Mouse (Mus musculus) kidney, embryonic 14.5 days (tissue): ENCODE results near the gene Ewsr1. TPM values are rescaled to one million over a fixed set of nuclear protein-coding genes. Genes with fewer than 3 reads are reported as not detected.

Experiments
- ATAC-seq: fragments of 200-750 bp; cut with Nextera tagmentation; 2 replicates; pipeline ENCODE4 v1.8.0; 2017; ENCODE audit warnings: moderate number of reproducible peaks, mild to moderate bottlenecking, moderate TSS enrichment, moderate library complexity; ENCODE audit not compliant: low FRiP score, low TSS enrichment
- H3K27ac ChIP-seq: fragments of 300-500 bp; sonication (generic); 2 replicates; pipeline ENCODE4 v1.5.1; 2014; ENCODE audit warnings: low read depth, mild to moderate bottlenecking, low read length, moderate library complexity, mixed read lengths
- H3K27me3 ChIP-seq: fragments of 300-500 bp; sonication (generic); 2 replicates; pipeline ENCODE4 v1.6.1; 2014; ENCODE audit warnings: mild to moderate bottlenecking, low read length; ENCODE audit not compliant: control insufficient read depth, insufficient read depth
- H3K36me3 ChIP-seq: fragments of 300-500 bp; sonication (generic); 2 replicates; pipeline ENCODE4 v1.6.1; 2014; ENCODE audit warnings: low read length, mixed read lengths; ENCODE audit not compliant: control insufficient read depth, insufficient read depth
- H3K4me1 ChIP-seq: fragments of 300-500 bp; sonication (generic); 2 replicates; pipeline ENCODE4 v1.6.1; 2014; ENCODE audit warnings: low read length, mixed read lengths; ENCODE audit not compliant: control insufficient read depth, insufficient read depth
- H3K4me2 ChIP-seq: fragments of 300-500 bp; sonication (generic); replicated peaks from 2 replicates; pipeline ENCODE4 v1.6.1; 2014; ENCODE audit warnings: low read depth, mild to moderate bottlenecking, low read length
- H3K4me3 ChIP-seq: fragments of 300-500 bp; sonication (generic); 2 replicates; pipeline ENCODE4 v1.5.1; 2014; ENCODE audit warnings: mild to moderate bottlenecking, low read length
- H3K9ac ChIP-seq: fragments of 300-500 bp; sonication (generic); 2 replicates; pipeline ENCODE4 v1.6.1; 2014; ENCODE audit warnings: low read depth, mild to moderate bottlenecking, low read length, moderate library complexity
- H3K9me3 ChIP-seq: fragments of 300-500 bp; sonication (generic); 2 replicates; pipeline ENCODE4 v1.6.1; 2016; ENCODE audit warnings: low read length; ENCODE audit not compliant: control insufficient read depth
- WGBS: fragments of 180-500 bp; shearing (Covaris S2); extraction: QIAGEN DNeasy Blood & Tissue Kit; methylation state at CpG from one replicate; pipeline ENCODE4 v1.1.7; 2014; 5-methylcytosine and 5-hydroxymethylcytosine counted together
- polyA plus RNA-seq: library from polyadenylated mRNA; unstranded; fragments of >200 nt; fragmentation: Nextera tagmentation; extraction: Ambion mirVana; gene quantifications from 2 replicates; pipeline ENCODE4 v1.2.1, GENCODE M21; 2014

Gene Ewsr1
- polyA plus RNA-seq, 1 experiment from 2014 or later, result 506 TPM

GRCm38 (mm10) chr11:5062326-5062725 lies 36.7 kb downstream of the Ewsr1 start:
- Histone ChIP-seq H3K27ac (no peak overlapping the region), H3K9me3 (no peaks in the 10 kb centered on the region), H3K27me3 (peaks cover 57% of the 10 kb centered on the region), H3K36me3 (no peaks in the 10 kb centered on the region; the same call in 1 of the 2 replicates), H3K9ac (peak overlapping the region; percentile 8; the same call in 1 of the 2 replicates), H3K4me2 (peak overlapping the region; percentile 70), H3K4me3 (peak overlapping the region; percentile 23), H3K4me1 (peaks cover 43% of the 10 kb centered on the region)
- ATAC-seq, result no peak
- WGBS, result 20% methylated on average over 13 of the region's 13 CpGs

DNA sequence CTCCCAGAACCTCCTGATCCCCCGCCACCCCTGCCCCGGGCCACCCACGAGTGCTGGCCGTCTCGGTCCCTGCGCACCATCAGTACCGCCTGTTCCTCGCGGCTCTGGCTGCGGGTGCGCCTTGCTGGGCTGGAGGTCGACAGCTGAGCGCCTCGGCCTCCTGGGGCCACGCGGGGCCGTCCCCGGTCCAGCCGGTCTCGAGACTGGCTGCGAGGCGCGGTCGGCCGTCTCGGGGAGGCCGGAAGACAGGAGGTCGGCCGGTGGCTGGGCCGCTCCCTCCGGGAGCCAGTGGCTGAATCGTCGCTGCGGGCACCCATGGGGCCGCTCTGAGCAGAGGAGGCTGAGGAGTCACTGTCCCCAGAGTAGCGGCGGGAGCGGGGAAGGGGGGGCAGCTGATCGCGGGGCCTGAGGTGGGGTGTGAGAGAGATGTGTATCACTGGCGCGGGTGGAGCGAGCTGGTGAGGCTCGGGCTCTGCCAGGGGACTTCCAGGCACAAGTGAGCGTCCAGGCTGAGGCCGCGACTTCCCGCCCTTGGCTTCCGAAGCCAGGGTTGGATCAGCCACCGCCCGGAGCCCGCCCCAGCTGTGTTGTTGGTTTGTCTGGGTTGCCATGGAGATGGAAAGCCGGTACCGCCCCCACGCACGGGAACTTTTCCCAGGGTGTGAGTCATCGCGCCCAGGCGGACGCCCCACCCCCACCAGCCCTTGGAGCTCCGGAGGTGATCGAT lies 37.5 kb downstream of the Ewsr1 start:
- H3K9ac ChIP-seq, result peak overlapping the region; percentile 44
- no peak overlapping the region for H3K27ac ChIP-seq
- peak; percentile 25; the same call in 1 of the 2 replicates for ATAC-seq
- peak overlapping the region; percentile 23 for H3K4me3 ChIP-seq
- H3K4me1 ChIP-seq, result peaks cover 50% of the 10 kb centered on the region
- peak overlapping the region; percentile 70 for H3K4me2 ChIP-seq
- WGBS, result 1% methylated on average over 62 of the region's 62 CpGs
- peaks cover 64% of the 10 kb centered on the region for H3K27me3 ChIP-seq
- no peaks in the 10 kb centered on the region; the same call in 1 of the 2 replicates for H3K36me3 ChIP-seq
- no peaks in the 10 kb centered on the region for H3K9me3 ChIP-seq

GRCm38 (mm10) chr11:5060756-5061412 lies 38.2 kb downstream of the Ewsr1 start:
- Histone ChIP-seq H3K4me3 (peak overlapping the region; percentile 23), H3K36me3 (no peaks in the 10 kb centered on the region; the same call in 1 of the 2 replicates), H3K27me3 (peaks cover 64% of the 10 kb centered on the region), H3K9me3 (no peaks in the 10 kb centered on the region), H3K4me2 (peak overlapping the region; percentile 70), H3K27ac (no peak overlapping the region), H3K9ac (peak overlapping the region; percentile 44; the same call in 1 of the 2 replicates), H3K4me1 (peaks cover 56% of the 10 kb centered on the region)
- no peak for ATAC-seq
- WGBS, result 53% methylated on average over 28 of the region's 28 CpGs

DNA sequence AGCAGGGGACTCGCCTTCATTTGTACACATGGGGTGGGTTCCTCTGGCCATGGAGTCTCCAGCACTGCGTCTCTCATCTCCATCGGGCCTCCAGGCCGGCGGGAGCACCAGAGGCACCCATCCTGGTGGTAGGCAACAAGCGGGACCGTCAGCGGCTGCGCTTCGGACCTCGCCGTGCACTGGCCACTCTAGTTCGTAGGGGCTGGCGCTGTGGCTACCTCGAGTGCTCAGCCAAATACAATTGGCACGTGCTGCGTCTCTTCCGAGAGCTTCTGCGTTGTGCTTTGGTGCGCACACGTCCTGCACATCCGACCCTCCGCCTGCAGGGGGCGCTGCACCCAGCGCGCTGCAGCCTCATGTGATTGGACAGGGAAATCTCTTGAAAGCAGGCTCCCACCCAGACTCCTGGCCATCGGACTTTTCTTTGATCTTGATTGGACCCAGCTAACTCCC lies 39.3 kb downstream of the Ewsr1 start:
- no peaks in the 10 kb centered on the region for H3K9me3 ChIP-seq
- WGBS, result 15% methylated on average over 27 of the region's 27 CpGs
- H3K4me1 ChIP-seq, result peaks cover 56% of the 10 kb centered on the region
- no peak for ATAC-seq
- no peak overlapping the region for H3K27ac ChIP-seq
- H3K9ac ChIP-seq, result no peak overlapping the region
- H3K27me3 ChIP-seq, result peaks cover 64% of the 10 kb centered on the region
- no peak overlapping the region for H3K4me3 ChIP-seq
- no peaks in the 10 kb centered on the region; the same call in 1 of the 2 replicates for H3K36me3 ChIP-seq
- no peak overlapping the region for H3K4me2 ChIP-seq

DNA sequence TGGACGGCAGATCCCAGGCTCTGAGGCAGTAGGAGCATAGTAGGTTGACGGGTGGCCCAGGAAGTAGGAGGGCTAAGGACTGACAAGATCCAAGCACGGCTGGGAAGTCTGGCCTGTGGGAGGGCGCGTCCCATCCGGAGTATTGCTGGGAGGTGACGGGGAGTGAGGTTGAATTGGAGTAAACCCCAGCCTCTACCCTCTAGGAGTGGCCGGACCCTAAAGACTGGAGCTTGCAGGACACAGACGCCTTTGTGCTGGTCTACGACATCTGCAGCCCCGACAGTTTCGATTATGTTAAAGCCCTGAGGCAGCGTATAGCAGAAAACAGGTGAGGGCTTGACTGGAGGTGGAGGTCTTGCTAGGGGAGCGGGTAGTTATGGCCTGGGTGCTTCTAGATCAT lies 39.8 kb downstream of the Ewsr1 start:
- peak overlapping the region; percentile 8; the same call in 1 of the 2 replicates for H3K4me2 ChIP-seq
- ATAC-seq, result no peak
- 0 out of 2 replicates have a peak overlapping the region, but pooled peaks have one; percentile 6 for H3K4me3 ChIP-seq
- H3K9ac ChIP-seq, result 0 out of 2 replicates have a peak overlapping the region, but pooled peaks have one; percentile 7
- no peaks in the 10 kb centered on the region; the same call in 1 of the 2 replicates for H3K36me3 ChIP-seq
- H3K27ac ChIP-seq, result no peak overlapping the region
- WGBS, result 17% methylated on average over 14 of the region's 14 CpGs
- H3K9me3 ChIP-seq, result no peaks in the 10 kb centered on the region
- H3K27me3 ChIP-seq, result peaks cover 64% of the 10 kb centered on the region
- peaks cover 51% of the 10 kb centered on the region for H3K4me1 ChIP-seq

GRCm38 (mm10) chr11:5058783-5059182 lies 40.3 kb downstream of the Ewsr1 start:
- Histone ChIP-seq H3K4me3 (peak overlapping the region; percentile 6; the same call in 1 of the 2 replicates), H3K4me1 (peaks cover 46% of the 10 kb centered on the region), H3K4me2 (peak overlapping the region; percentile 8), H3K27ac (no peak overlapping the region), H3K27me3 (peaks cover 62% of the 10 kb centered on the region), H3K9ac (0 out of 2 replicates have a peak overlapping the region, but pooled peaks have one; percentile 7), H3K9me3 (no peaks in the 10 kb centered on the region), H3K36me3 (no peaks in the 10 kb centered on the region; the same call in 1 of the 2 replicates)
- WGBS, result 27% methylated on average over 9 of the region's 9 CpGs
- no peak for ATAC-seq

- Histone ChIP-seq H3K36me3 (no peaks in the 10 kb centered on the region; the same call in 1 of the 2 replicates), H3K4me2 (peak within 1 kb of the TSS; percentile 97), H3K4me3 (peak within 1 kb of the TSS; percentile 54), H3K9me3 (no peaks in the 10 kb centered on the region), H3K9ac (peak within 1 kb of the TSS; percentile 58), H3K4me1 (peaks cover 41% of the 10 kb centered on the region), H3K27me3 (peaks cover 56% of the 10 kb centered on the region), H3K27ac (0 out of 2 replicates have a peak within 1 kb of the TSS, but pooled peaks have one; percentile 17)
- ATAC-seq, result no peak; the same call in 1 of the 2 replicates
- 1% methylated on average over 58 of the region's 77 CpGs for WGBS
Observed at GRCm38 (mm10) chr11:5057856-5058641, 41.0 kb downstream of the Ewsr1 start, which contains the start of gene Rasl10a. Rasl10a (plus strand) TSS chr11:5058128.

- Histone ChIP-seq H3K4me1 (peaks cover 36% of the 10 kb centered on the region), H3K9ac (peak overlapping the region; percentile 58; the same call in 1 of the 2 replicates), H3K4me2 (peak overlapping the region; percentile 97), H3K4me3 (peak overlapping the region; percentile 54), H3K36me3 (no peaks in the 10 kb centered on the region; the same call in 1 of the 2 replicates), H3K9me3 (no peaks in the 10 kb centered on the region), H3K27me3 (peaks cover 50% of the 10 kb centered on the region), H3K27ac (no peak overlapping the region)
- 13% methylated on average over 8 of the region's 8 CpGs for WGBS
- no peak; the same call in 1 of the 2 replicates for ATAC-seq
Observed at GRCm38 (mm10) chr11:5057541-5057855, 41.6 kb downstream of the Ewsr1 start.
